Mouse (Mus musculus) G1E (cell line): Measurements from ENCODE around the gene Ubtd1. TPM values are rescaled to one million over a fixed set of nuclear protein-coding genes. Genes with fewer than 3 reads are reported as not detected.

ENCODE experiments used
- ATAC-seq: 2 replicates; pipeline ENCODE4 v1.8.0; 2016; ENCODE audit warnings: mild to moderate bottlenecking; ENCODE audit not compliant: insufficient number of reproducible peaks, poor library complexity, low FRiP score, severe bottlenecking; ENCODE audit errors: extremely low read depth
- DNase-seq: peaks from one replicate; pipeline ENCODE4 v3.0.0; 2012; ENCODE audit warnings: low spot score
- H3K27me3 ChIP-seq: 2 replicates; pipeline ENCODE4 v1.6.1; 2012; ENCODE audit warnings: mild to moderate bottlenecking, low read length, inconsistent platforms; ENCODE audit not compliant: insufficient read depth
- H3K36me3 ChIP-seq: replicated peaks from 2 replicates; pipeline ENCODE3; 2012; ENCODE audit warnings: mild to moderate bottlenecking, inconsistent platforms
- H3K4me1 ChIP-seq: 2 replicates; pipeline ENCODE4 v1.6.1; 2012; ENCODE audit warnings: low read depth, low read length, inconsistent platforms, mixed read lengths; ENCODE audit not compliant: insufficient read depth
- H3K4me3 ChIP-seq: 2 replicates; pipeline ENCODE4 v1.5.1; 2012; ENCODE audit warnings: low read depth, mild to moderate bottlenecking, inconsistent platforms, low read length, moderate library complexity, mixed read lengths
- H3K9me3 ChIP-seq: replicated peaks from 2 replicates; pipeline ENCODE4 v1.6.1; 2012; ENCODE audit warnings: inconsistent platforms
- CTCF ChIP-seq: IDR thresholded peaks from 2 replicates; pipeline ENCODE4 v1.5.1; 2012; ENCODE audit warnings: low read depth, low read length, inconsistent platforms, mixed read lengths
- GATA1 ChIP-seq: IDR thresholded peaks from 2 replicates; pipeline ENCODE4 v1.6.1; 2012; ENCODE audit warnings: borderline replicate concordance, low read length, inconsistent platforms, mixed read lengths
- GATA2 ChIP-seq: IDR thresholded peaks from 2 replicates; pipeline ENCODE4 v1.6.1; 2012; ENCODE audit warnings: low read depth, low read length, inconsistent platforms, borderline replicate concordance
- POLR2AphosphoS5 ChIP-seq: IDR thresholded peaks from 2 replicates; pipeline ENCODE4 v1.6.1; 2012; ENCODE audit warnings: low read depth, low read length, inconsistent platforms; ENCODE audit not compliant: insufficient replicate concordance
- TAL1 ChIP-seq: conservative IDR thresholded peaks from 2 replicates; pipeline ENCODE4 v1.6.1; 2012; ENCODE audit warnings: low read depth, low read length, inconsistent platforms, mixed read lengths
- polyA plus RNA-seq: library from polyadenylated mRNA; stranded (reverse); fragments of >175 nt; gene quantifications from 2 replicates; pipeline ENCODE4 v1.2.3, GENCODE M21; 2012
- total RNA-seq, 2 experiments: library from RNA; stranded (forward) in 1 of 2; stranded (reverse) in 1 of 2; fragments of 200-1000 nt in 1 of 2; fragments of >200 nt in 1 of 2; fragmentation: Nextera tagmentation in 1 of 2; gene quantifications; 2 replicates each; pipeline ENCODE4 v1.2.3; 2014 to 2017

The Ubtd1 gene
- total and polyA plus RNA-seq, 3 experiments: 4.2 to 19.9 (median 4.8) TPM

DNA sequence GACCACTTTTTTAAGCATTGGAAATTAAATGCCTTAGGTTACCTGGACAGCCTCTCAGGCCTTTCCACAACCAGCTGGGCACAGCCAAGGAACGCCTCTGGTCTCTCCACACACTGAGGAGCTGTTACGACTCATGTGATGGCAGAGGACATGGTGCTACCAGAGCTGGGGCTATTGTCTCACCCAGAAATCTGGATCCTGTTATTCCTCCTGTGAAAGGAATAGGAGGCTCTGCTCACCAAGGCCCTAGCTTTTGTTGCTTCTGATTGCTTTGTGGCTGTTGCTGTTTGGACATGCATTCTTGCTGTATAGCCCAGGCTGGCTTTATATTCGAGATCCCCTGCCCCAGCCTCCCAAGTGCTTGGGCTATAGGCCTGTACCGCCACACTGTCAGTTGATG lies 34.7 kb downstream of the Ubtd1 start:
- no peak for DNase-seq
- H3K9me3 ChIP-seq: no peaks in the 10 kb centered on the region
- H3K36me3 ChIP-seq: no peaks in the 10 kb centered on the region
- no peak for TF ChIP-seq GATA1
- TF ChIP-seq POLR2AphosphoS5: no peak
- TF ChIP-seq GATA2: no peak
- no peak for TF ChIP-seq TAL1
- TF ChIP-seq CTCF: no peak
- peaks cover 10% of the 10 kb centered on the region for H3K27me3 ChIP-seq
- H3K4me1 ChIP-seq: no peaks in the 10 kb centered on the region
- no peak overlapping the region for H3K4me3 ChIP-seq
- no peak for ATAC-seq

DNA sequence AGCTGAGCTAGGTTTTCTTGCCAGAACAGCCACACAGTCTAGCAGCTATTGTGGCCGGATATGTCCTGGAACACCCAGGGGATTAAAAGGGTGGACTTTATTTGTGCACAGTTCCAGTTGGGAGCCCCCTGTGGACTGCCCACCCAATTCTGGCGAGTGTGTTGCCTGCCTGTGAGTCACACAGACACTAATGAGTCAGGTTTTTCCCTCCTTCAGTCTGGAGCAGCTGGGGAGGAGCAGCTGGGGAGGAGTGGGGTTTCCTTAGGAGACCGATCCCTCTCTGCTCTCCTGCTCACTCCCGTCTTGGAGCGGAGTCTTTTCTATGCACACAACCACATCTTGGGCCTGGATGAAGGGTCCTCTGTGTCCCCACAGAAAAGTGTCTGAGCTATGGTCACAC lies 35.3 kb downstream of the Ubtd1 start:
- H3K36me3 ChIP-seq: no peaks in the 10 kb centered on the region
- H3K27me3 ChIP-seq: peaks cover 13% of the 10 kb centered on the region
- H3K4me3 ChIP-seq: no peak overlapping the region
- DNase-seq (no peak), ATAC-seq (no peak)
- H3K9me3 ChIP-seq: no peaks in the 10 kb centered on the region
- H3K4me1 ChIP-seq: peaks cover 4% of the 10 kb centered on the region; the same call in 1 of the 2 replicates
- TF ChIP-seq CTCF (no peak), GATA1 (no peak), POLR2AphosphoS5 (no peak), TAL1 (no peak), GATA2 (no peak)

DNA sequence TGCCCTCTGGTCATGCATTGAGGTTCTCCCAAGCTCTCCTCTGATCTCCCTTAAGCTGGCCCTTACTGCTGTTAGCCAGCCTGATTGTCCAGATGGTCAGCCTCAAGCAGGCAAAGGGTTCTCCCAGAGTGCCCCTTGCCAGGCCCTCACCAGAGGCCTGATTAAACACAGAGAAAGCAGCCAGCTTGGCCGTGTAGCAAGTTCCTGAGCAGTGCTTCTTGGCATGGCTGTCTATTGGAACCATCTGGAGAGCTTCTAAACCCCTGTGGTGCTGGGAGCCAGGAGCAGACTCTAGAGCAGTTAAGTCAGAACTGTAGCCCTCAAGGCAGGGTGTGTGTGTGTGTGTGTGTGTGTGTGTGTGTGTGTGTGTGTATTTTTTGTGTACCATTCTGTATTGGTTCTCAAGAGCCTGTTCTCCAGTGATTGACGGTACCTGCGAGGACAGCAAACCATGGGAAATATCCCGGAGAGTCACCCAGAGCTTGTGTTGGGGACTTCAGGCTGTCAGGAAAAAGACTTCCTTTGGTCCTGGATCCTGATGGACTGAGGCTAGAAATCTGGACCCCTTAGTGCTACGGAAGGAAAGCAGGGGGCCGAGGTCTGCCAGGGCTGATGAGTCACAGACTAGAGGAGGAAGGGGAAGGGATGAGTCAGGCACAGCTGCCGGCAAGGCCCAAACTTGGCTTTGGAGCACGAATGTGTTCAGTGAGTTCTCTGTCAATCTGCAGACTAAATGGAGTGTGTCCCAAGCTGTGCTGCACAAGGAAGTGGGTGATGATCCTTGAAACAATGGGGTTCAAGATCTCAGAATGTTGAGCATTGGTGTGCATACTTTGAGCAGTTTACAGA lies 36.1 kb downstream of the Ubtd1 start:
- TF ChIP-seq GATA1 (no peak), GATA2 (no peak), TAL1 (no peak)
- Histone ChIP-seq H3K4me3 (no peak overlapping the region), H3K9me3 (no peaks in the 10 kb centered on the region), H3K4me1 (peaks cover 12% of the 10 kb centered on the region), H3K36me3 (no peaks in the 10 kb centered on the region), H3K27me3 (peaks cover 13% of the 10 kb centered on the region)
- no peak for DNase-seq
- ATAC-seq: no peak

DNA sequence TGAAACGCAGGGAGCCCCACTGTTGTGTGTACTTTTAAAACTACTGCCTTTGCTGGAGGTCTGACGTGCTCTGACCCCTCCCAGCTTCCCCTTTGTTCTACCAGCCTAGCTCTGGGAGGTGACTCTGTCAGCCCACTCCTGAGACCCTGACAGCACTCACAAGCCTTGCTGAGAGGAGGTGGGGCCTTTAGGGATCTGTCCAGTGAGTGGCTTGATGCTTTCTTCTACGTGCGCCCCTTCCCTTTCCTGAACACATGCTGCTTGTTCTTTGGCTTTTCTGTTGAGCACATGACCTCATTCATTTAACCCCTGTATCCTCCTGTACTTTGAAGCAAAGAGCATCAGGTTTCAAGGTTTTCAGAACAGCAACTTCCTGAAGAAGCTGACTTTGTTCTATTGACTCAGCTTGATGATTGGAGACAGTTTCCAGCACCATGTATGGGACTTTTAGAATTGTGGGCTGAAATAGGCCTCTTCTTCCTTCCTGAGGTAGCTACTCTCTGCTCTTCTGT lies 37.5 kb downstream of the Ubtd1 start:
- Histone ChIP-seq H3K9me3 (no peaks in the 10 kb centered on the region), H3K4me1 (peaks cover 17% of the 10 kb centered on the region), H3K36me3 (no peaks in the 10 kb centered on the region), H3K4me3 (no peak overlapping the region), H3K27me3 (peaks cover 10% of the 10 kb centered on the region)
- TF ChIP-seq CTCF (no peak), GATA2 (no peak), GATA1 (no peak), TAL1 (no peak), POLR2AphosphoS5 (no peak)
- no peak for DNase-seq
- no peak for ATAC-seq

DNA sequence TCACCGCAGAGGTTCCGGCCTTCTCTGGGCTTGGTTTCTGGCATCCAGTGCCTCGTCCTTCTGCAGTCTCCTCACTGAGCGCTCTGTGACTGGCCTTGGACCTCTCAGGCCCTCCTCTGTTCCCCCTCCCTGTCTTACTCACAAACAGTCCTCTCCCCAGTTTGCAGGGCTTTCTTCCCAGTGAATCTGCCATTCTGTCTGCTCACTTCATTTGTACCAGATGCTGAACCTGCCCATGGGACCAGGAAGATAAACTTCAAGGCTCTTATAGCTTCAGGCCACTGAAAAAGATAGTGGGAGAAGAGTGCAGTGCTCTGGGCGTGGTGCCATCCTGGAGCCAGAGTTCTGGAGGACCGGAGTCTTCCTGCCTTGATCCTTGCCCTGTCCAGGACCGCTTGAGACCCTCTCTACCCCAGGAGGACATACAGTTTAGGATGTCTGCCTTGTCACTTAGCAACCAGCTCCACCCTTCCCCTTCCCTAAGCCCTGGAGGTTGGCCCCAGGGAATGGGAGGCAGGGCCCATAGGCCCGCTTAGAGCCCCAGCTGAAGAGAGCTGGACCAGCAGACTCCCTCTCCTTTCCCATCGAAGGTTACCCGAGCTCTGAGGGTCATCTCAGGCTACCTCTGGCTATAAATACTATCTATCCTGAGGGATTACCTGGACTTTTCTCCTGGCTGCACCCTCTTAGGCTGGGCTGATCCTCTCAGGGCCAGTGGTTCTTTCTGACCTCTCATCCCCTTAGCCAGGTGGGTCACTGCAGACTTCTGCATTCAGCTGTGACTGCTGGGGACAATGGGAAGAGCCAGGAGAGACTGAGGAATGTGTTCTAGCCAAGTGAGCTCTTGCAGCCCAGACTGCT lies 40.3 kb downstream of the Ubtd1 start:
- no peaks in the 10 kb centered on the region for H3K36me3 ChIP-seq
- H3K4me1 ChIP-seq: peaks cover 20% of the 10 kb centered on the region
- H3K27me3 ChIP-seq: peaks cover 11% of the 10 kb centered on the region
- DNase-seq (no peak), ATAC-seq (no peak)
- TF ChIP-seq CTCF (no peak), TAL1 (no peak), POLR2AphosphoS5 (no peak), GATA1 (no peak), GATA2 (no peak)
- H3K9me3 ChIP-seq: no peaks in the 10 kb centered on the region
- H3K4me3 ChIP-seq: no peak overlapping the region

DNA sequence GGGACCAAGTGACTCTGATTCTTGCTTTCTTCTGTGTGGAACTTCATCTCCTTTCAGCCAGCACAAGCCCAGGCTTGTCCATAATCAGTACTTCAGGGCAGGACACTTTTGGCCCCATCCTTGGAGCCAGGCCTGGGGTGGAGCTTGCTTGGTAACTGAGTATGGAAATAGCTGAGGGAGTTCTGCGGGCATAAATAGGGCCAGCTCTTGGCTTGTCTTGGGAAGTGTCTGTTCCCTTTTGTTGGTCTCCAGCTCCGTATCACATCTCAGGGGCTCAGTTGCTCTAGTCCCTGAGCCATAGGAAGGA lies 40.9 kb downstream of the Ubtd1 start:
- H3K9me3 ChIP-seq: no peaks in the 10 kb centered on the region
- H3K4me3 ChIP-seq: no peak overlapping the region
- no peak for DNase-seq
- H3K27me3 ChIP-seq: peaks cover 15% of the 10 kb centered on the region
- peaks cover 20% of the 10 kb centered on the region for H3K4me1 ChIP-seq
- no peaks in the 10 kb centered on the region for H3K36me3 ChIP-seq
- no peak for ATAC-seq
- TF ChIP-seq GATA1: no peak
- TF ChIP-seq POLR2AphosphoS5: no peak
- TF ChIP-seq CTCF: no peak
- TF ChIP-seq GATA2: no peak
- TF ChIP-seq TAL1: no peak
